Comparison of ENCODE assay signal across 8 mouse cellular contexts in the genomic region with DNA sequence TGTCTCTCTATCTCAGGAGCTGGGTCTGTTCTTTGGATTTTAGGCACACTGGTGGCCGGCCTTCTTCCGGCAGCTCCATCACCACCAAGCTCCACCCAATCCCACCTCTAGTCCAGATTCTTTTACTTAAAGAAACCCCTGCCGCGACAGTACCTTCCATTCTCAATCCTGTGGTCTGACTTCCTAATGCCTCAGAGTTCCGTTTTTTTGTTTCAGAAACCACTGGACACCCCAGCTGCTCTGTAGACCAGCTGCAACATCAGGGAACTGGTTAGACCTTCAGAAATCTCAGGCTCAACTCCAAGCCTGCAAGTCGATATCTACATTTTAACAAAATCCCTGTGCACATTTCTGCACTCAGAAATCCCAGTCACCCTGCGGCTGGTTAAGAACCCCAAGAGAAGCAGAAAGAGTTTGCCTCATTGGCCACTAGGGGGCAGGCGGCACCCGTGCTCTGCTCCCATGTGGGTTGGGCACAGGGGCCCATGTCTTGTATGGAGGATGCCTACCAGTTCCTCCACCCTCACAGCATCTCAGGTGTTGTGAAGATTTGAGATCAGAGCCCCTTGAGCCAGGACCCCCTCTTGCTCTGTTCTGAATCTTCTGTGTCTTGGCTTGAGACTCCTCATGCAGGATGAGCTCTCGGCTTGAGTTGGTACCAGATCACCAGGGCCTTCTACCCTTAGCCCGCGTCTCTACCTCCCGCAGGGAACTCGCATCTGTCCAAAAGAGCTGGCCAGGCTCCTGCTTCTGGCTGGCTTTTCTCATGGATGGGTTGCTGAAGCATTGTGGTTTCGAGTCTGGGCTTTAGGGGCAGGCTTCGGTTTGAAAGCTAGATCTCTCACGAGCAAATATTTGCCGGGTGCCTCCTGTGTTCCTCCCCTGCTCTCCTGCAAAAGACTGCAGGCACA.
DNase-seq lines count a peak whose midpoint lies in the region; ATAC-seq and TF ChIP-seq lines count a peak whose summit lies in the region.
"Had no signal": no experiment of that assay in that cellular context is flagged by ENCODE, and none has a peak within 500 bp of the region (broad histone marks: within the 10 kb centered on the region; RNA-seq: fewer than 3 reads in every experiment).

No protein-coding gene starts in this region.

- no peaks in the 10 kb centered on the region for H3K27me3 ChIP-seq in cerebellum, adult 2 months (ENCODE audit: control insufficient read depth, insufficient read depth, low read length)
- H3K27me3 ChIP-seq in hindbrain, embryonic 14.5 days (ENCODE audit: control insufficient read depth, insufficient read depth, low read length), result no peaks in the 10 kb centered on the region

- 26% methylated on average over 18 of the region's 18 CpGs for WGBS in cerebellum, adult 2 months
- WGBS in hindbrain, embryonic 14.5 days, result 55% methylated on average over 18 of the region's 18 CpGs

- no peaks in the 10 kb centered on the region for H3K36me3 ChIP-seq in hindbrain, embryonic 14.5 days (replicated peaks; ENCODE audit: control insufficient read depth, insufficient read depth)

- peak; percentile 49 for DNase-seq in WW6 (ENCODE audit: low read depth, low spot score)
- DNase-seq in cerebellum, adult 2 months, result peak; percentile 79 to 83
- DNase-seq in hindbrain, embryonic 14.5 days (ENCODE audit: low spot score), result peak; percentile 79
- peak; percentile 51 for DNase-seq in left cerebral cortex, adult 11 months (ENCODE audit: low spot score)
- peak; percentile 71 for DNase-seq in mesoderm, embryonic 11.5 days (ENCODE audit: low read depth, low spot score)
- peak; percentile 42 to 51 for DNase-seq in right cerebral cortex, postnatal 36 days (ENCODE audit: low spot score in 2 of 2)

- peaks cover 7% of the 10 kb centered on the region for H3K9me3 ChIP-seq in hindbrain, embryonic 14.5 days (ENCODE audit: control insufficient read depth, low read length)

- H3K4me3 ChIP-seq in cerebellum, adult 2 months (replicated peaks; ENCODE audit: insufficient read depth, low read depth, low read length), result no peak overlapping the region
- no peak overlapping the region for H3K4me3 ChIP-seq in hindbrain, embryonic 14.5 days (replicated peaks; ENCODE audit: low read length)

- H3K9ac ChIP-seq in hindbrain, embryonic 14.5 days, result no peak overlapping the region

- no peak overlapping the region for H3K27ac ChIP-seq in cerebellum, adult 2 months (ENCODE audit: insufficient read depth, low read length)
- no peak overlapping the region for H3K27ac ChIP-seq in hindbrain, embryonic 14.5 days
- H3K27ac ChIP-seq: macrophage had no signal

- TF ChIP-seq CTCF in cerebellum, adult 2 months (IDR thresholded peaks at IDR 0.05; ENCODE audit: borderline replicate concordance, insufficient read depth, low read depth, low read length), result peak; percentile 92

- peak; percentile 77 for ATAC-seq in frontal cortex, adult (ENCODE audit: low TSS enrichment)
- peak; percentile 51; the same call in 1 of the 2 replicates for ATAC-seq in hindbrain, embryonic 14.5 days (ENCODE audit: low FRiP score)

- H3K4me1 ChIP-seq in cerebellum, adult 2 months (ENCODE audit: control insufficient read depth, insufficient read depth, low read length), result peaks cover 15% of the 10 kb centered on the region
- no peaks in the 10 kb centered on the region for H3K4me1 ChIP-seq in hindbrain, embryonic 14.5 days (replicated peaks; ENCODE audit: control insufficient read depth, insufficient read depth, low read length)

- no peak for TF ChIP-seq POLR2A in cerebellum, adult 2 months (IDR thresholded peaks at IDR 0.05; ENCODE audit: borderline replicate concordance, insufficient read depth, low read length)

- no peak overlapping the region for H3K4me2 ChIP-seq in hindbrain, embryonic 14.5 days (replicated peaks)
